Mouse (Mus musculus) inflammation-experienced regulatory T-cells, adult 16 weeks (primary cell): ENCODE measurements around the gene Olfr548-ps1. TPM values are rescaled to one million over a fixed set of nuclear protein-coding genes. Genes with fewer than 3 reads are reported as not detected.

ENCODE experiments used
- polyA plus RNA-seq: library from polyadenylated mRNA; unstranded; fragments of 100-300 nt; shearing (Covaris generic); gene quantifications from one replicate; pipeline ENCODE4 v1.2.1, GENCODE M21; 2017

The Olfr548-ps1 gene
- not detected for polyA plus RNA-seq

GRCm38 (mm10) chr7:102540596-102540995 lies at the start of gene Olfr548-ps1:
Gene Olfr548-ps1 (plus strand): TSS chr7:102540896.

DNA sequence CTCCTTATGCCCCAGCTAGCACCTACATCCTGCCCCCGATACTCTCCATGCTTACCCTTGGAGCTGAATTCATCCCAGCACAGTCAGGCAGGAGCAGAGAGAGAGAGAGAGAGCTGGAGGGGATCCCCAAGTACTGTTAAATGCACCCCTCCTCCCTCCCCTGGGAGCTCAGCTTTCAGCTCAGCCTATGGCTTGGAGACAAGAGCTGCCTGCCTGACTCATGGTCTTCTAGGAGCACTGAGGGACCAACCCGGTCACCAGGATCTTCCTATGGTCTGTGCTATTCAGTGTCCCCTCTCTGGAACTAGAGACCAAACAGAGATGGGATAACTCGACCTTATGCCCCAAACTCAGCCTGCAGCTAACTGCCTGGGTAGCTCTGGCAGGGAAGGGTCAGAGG lies 41.2 kb upstream of the Olfr548-ps1 start, which contains the start of gene Olfr545:
Gene Olfr545 (minus strand): TSS at position 101 of the 400 bp plus-strand sequence.

DNA sequence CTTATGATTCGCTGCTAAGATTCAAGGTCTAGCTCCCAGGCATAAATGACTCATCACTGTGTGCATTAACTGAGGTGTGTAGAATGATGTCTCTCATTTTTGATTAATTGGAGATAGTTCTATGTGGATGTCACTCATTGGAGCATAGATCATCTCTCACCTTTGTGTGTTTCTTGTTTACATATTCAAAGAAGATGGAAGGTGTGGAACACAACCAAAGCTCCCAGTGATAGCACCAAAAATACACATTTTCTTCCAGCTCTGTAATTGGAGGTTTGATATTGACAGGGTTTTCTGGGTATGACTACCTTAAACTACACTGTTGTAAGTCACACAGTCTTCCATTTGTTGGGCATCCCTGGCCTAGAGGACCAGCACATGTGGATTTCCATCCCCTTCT lies 6.2 kb upstream of the Olfr548-ps1 start, which contains the start of gene Olfr547:
Gene Olfr547 (plus strand): TSS at position 301 of the 400 bp plus-strand sequence.

GRCm38 (mm10) chr7:102549570-102549969 lies 8.9 kb downstream of the Olfr548-ps1 start, which contains the start of gene Olfr549:
Gene Olfr549 (plus strand): TSS chr7:102549870.

DNA sequence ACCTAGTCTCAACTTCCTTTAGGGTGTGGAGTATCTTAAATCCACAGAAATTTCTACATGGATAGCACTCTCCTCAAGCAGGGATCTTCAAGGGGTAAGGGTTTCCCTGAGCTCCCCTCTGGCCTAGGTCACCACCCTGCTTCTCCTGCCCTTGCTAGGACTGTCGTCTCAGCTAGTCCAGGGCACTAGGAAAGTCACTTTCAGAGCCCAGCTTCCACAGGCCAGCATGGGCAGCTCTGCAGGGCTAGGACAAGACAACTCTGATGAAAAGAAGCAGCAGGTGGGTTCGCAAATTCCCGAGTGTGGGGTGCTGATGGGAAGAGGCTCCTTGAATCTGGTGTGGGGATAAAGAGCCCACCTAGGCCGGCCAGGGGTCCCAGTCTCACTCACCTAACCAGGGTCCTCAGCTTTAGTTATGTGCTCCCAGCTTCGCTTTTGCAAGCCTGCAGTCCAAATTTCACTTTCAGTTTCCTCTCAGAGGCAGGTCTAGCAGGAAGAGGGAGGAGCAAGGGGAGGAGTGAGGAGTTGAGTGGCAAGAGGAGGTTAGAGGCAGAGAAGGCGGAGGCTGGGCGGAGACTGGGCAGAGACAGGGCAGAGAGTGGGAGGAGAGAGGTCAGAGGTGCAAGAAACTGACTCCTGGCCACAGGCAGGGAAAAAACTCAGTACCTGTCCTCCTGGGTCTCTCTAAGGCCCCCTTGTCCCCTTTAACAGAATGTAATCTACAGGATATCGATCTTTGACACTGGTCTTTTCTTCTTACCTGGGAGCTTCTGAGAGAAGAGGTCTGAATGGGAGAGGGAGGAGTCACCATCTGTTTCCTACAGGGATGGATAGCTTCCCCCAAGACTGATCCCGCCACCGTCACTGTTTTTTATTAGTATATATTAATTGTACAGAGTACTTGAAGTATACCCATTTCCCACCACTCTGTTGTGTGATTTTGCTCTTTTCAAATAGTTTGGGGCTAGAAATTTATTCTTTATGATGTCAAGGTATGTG lies 24.6 kb downstream of the Olfr548-ps1 start, which contains the start of gene Trim21:
Gene Trim21 (minus strand): TSS at position 488 of the 999 bp plus-strand sequence.

GRCm38 (mm10) chr7:102571142-102571541 lies 30.4 kb downstream of the Olfr548-ps1 start, which contains the start of gene Olfr550:
Gene Olfr550 (plus strand): TSS chr7:102571442.

GRCm38 (mm10) chr7:102591786-102592185 lies 51.1 kb downstream of the Olfr548-ps1 start, which contains the start of gene Olfr551:
Gene Olfr551 (minus strand): TSS chr7:102591886.

Other genes starting within 250 kb of the Olfr548-ps1 start
- 61.1 TPM for gene Rrm1, start 99.2 kb upstream of the Olfr548-ps1 start, polyA plus RNA-seq
- not detected for gene Olfr543, start 59.2 kb upstream of the Olfr548-ps1 start, polyA plus RNA-seq
- gene Olfr544, start 52.6 kb upstream of the Olfr548-ps1 start, polyA plus RNA-seq: 0.09 TPM
- gene Olfr545, start 41.3 kb upstream of the Olfr548-ps1 start, polyA plus RNA-seq: not detected
- gene Olfr547, start 6.1 kb upstream of the Olfr548-ps1 start, polyA plus RNA-seq: not detected
- gene Olfr549, start 9.0 kb downstream of the Olfr548-ps1 start, polyA plus RNA-seq: not detected
- gene Trim21, start 24.6 kb downstream of the Olfr548-ps1 start, polyA plus RNA-seq: 132 TPM
- not detected for gene Olfr550, start 30.5 kb downstream of the Olfr548-ps1 start, polyA plus RNA-seq
- gene Olfr551, start 51.0 kb downstream of the Olfr548-ps1 start, polyA plus RNA-seq: not detected
- gene Olfr552, start 56.9 kb downstream of the Olfr548-ps1 start, polyA plus RNA-seq: not detected
- not detected for gene Olfr553, start 77.3 kb downstream of the Olfr548-ps1 start, polyA plus RNA-seq
- not detected for gene Olfr554, start 97.5 kb downstream of the Olfr548-ps1 start, polyA plus RNA-seq
- gene Olfr555, start 117.9 kb downstream of the Olfr548-ps1 start, polyA plus RNA-seq: not detected
- not detected for gene Olfr556, start 124.0 kb downstream of the Olfr548-ps1 start, polyA plus RNA-seq
- 22.3 TPM for gene Trim68, start 146.4 kb downstream of the Olfr548-ps1 start, polyA plus RNA-seq
- gene Olfr557, start 155.0 kb downstream of the Olfr548-ps1 start, polyA plus RNA-seq: not detected
- gene Olfr558, start 161.3 kb downstream of the Olfr548-ps1 start, polyA plus RNA-seq: not detected
- gene Olfr33, start 178.2 kb downstream of the Olfr548-ps1 start, polyA plus RNA-seq: not detected
- not detected for gene Olfr559, start 186.6 kb downstream of the Olfr548-ps1 start, polyA plus RNA-seq
- not detected for gene Olfr560, start 218.5 kb downstream of the Olfr548-ps1 start, polyA plus RNA-seq
- gene Olfr78, start 218.6 kb downstream of the Olfr548-ps1 start, polyA plus RNA-seq: not detected
- gene Olfr561, start 230.3 kb downstream of the Olfr548-ps1 start, polyA plus RNA-seq: not detected